Mouse (Mus musculus) kidney, embryonic 14.5 days (tissue): ENCODE measurements around the gene Cyp2d11. TPM values are rescaled to one million over a fixed set of nuclear protein-coding genes. Genes with fewer than 3 reads are reported as not detected.
"Not testable (repeated sequence)": the region's sequence is repeated elsewhere in the genome, so short reads cannot be mapped to it uniquely, and the experiment has no call there.

Experiments
- ATAC-seq: fragments of 200-750 bp; cut with Nextera tagmentation; 2 replicates; pipeline ENCODE4 v1.8.0; 2017; ENCODE audit warnings: moderate number of reproducible peaks, mild to moderate bottlenecking, moderate TSS enrichment, moderate library complexity; ENCODE audit not compliant: low FRiP score, low TSS enrichment
- H3K27ac ChIP-seq: fragments of 300-500 bp; sonication (generic); 2 replicates; pipeline ENCODE4 v1.5.1; 2014; ENCODE audit warnings: low read depth, mild to moderate bottlenecking, low read length, moderate library complexity, mixed read lengths
- H3K27me3 ChIP-seq: fragments of 300-500 bp; sonication (generic); 2 replicates; pipeline ENCODE4 v1.6.1; 2014; ENCODE audit warnings: mild to moderate bottlenecking, low read length; ENCODE audit not compliant: control insufficient read depth, insufficient read depth
- H3K36me3 ChIP-seq: fragments of 300-500 bp; sonication (generic); 2 replicates; pipeline ENCODE4 v1.6.1; 2014; ENCODE audit warnings: low read length, mixed read lengths; ENCODE audit not compliant: control insufficient read depth, insufficient read depth
- H3K4me1 ChIP-seq: fragments of 300-500 bp; sonication (generic); 2 replicates; pipeline ENCODE4 v1.6.1; 2014; ENCODE audit warnings: low read length, mixed read lengths; ENCODE audit not compliant: control insufficient read depth, insufficient read depth
- H3K4me2 ChIP-seq: fragments of 300-500 bp; sonication (generic); replicated peaks from 2 replicates; pipeline ENCODE4 v1.6.1; 2014; ENCODE audit warnings: low read depth, mild to moderate bottlenecking, low read length
- H3K4me3 ChIP-seq: fragments of 300-500 bp; sonication (generic); 2 replicates; pipeline ENCODE4 v1.5.1; 2014; ENCODE audit warnings: mild to moderate bottlenecking, low read length
- H3K9ac ChIP-seq: fragments of 300-500 bp; sonication (generic); 2 replicates; pipeline ENCODE4 v1.6.1; 2014; ENCODE audit warnings: low read depth, mild to moderate bottlenecking, low read length, moderate library complexity
- H3K9me3 ChIP-seq: fragments of 300-500 bp; sonication (generic); 2 replicates; pipeline ENCODE4 v1.6.1; 2016; ENCODE audit warnings: low read length; ENCODE audit not compliant: control insufficient read depth
- WGBS: fragments of 180-500 bp; shearing (Covaris S2); extraction: QIAGEN DNeasy Blood & Tissue Kit; methylation state at CpG from one replicate; pipeline ENCODE4 v1.1.7; 2014; 5-methylcytosine and 5-hydroxymethylcytosine counted together
- polyA plus RNA-seq: library from polyadenylated mRNA; unstranded; fragments of >200 nt; fragmentation: Nextera tagmentation; extraction: Ambion mirVana; gene quantifications from 2 replicates; pipeline ENCODE4 v1.2.1, GENCODE M21; 2014

The Cyp2d11 gene
- polyA plus RNA-seq, 1 experiment from 2014 or later: not detected

DNA sequence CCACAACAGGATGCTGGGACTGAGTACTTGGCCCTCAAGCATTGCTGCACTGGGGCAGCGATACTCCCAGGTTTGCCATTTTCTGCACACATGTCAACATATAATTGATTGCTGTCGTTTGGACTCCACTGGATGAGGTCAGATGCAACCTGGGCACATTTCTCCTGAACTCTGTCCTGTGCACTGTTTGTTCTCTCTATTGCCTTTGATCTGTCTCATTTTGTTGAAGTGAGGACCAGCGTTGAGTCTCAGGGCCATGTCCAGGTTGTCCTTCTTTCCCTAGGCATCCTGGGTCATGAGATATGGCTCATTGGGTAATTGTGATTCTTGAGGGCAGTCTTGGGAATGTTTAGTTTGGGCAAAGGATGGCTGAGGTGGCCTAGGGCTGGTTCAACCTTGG is 2.1 kb upstream of the Cyp2d11 start:
- H3K9ac ChIP-seq, H3K27ac ChIP-seq, H3K4me2 ChIP-seq, H3K4me3 ChIP-seq, ATAC-seq, H3K27me3 ChIP-seq, H3K9me3 ChIP-seq, H3K36me3 ChIP-seq, H3K4me1 ChIP-seq: not testable (repeated sequence)
- 83% methylated on average over 3 of the region's 3 CpGs for WGBS

DNA sequence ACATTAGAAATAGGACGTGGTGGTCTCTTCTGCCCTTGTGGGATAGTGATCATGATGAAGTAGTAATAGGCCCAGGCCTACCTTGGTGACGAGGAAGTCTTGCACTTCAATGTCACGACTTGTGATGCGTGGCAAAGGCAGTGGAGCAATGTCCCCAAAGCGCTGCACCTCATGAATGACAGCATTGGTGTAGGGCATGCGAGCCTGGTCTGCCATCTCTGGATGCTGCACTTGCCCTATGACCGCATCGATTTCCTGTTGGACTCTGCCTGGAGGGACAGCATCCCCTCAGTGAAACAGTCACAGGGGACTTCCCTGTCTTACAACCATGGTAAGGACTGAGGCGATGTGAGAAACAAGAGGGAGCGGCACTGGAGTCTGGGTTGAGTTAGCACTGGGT is 3.9 kb downstream of the Cyp2d11 start:
- not testable (repeated sequence) for H3K9me3 ChIP-seq, ATAC-seq, H3K4me1 ChIP-seq, H3K4me2 ChIP-seq, H3K27me3 ChIP-seq, H3K36me3 ChIP-seq, H3K9ac ChIP-seq, H3K27ac ChIP-seq, H3K4me3 ChIP-seq
- 86% methylated on average over 10 of the region's 10 CpGs for WGBS

DNA sequence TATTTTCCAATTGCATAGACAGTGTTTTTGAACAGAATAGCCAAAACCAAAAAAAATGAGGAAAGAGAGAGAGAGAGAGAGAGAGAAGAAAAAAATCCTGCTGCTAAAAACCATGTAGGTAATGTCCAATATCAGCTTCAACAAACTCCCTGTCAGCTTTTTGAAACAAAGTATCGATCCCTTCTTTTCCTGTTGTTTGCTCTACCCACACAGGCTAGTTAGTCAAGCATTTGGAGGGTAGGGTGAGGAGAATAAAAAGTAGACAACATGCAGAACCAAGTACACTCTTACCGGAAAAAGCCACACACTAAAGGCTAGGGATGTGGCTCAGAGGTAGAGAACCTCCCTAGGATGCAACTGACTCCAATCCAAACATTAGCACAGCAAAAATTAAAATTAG is 8.1 kb downstream of the Cyp2d11 start:
- H3K4me1 ChIP-seq: peaks cover 3% of the 10 kb centered on the region; the same call in 1 of the 2 replicates
- WGBS: 90% methylated on average over 2 of the region's 2 CpGs
- ATAC-seq: no peak
- H3K9me3 ChIP-seq: no peaks in the 10 kb centered on the region; the same call in 1 of the 2 replicates
- H3K4me2 ChIP-seq: no peak overlapping the region
- no peaks in the 10 kb centered on the region for H3K36me3 ChIP-seq
- H3K9ac ChIP-seq: no peak overlapping the region
- no peak overlapping the region for H3K4me3 ChIP-seq
- no peak overlapping the region for H3K27ac ChIP-seq
- H3K27me3 ChIP-seq: no peaks in the 10 kb centered on the region

DNA sequence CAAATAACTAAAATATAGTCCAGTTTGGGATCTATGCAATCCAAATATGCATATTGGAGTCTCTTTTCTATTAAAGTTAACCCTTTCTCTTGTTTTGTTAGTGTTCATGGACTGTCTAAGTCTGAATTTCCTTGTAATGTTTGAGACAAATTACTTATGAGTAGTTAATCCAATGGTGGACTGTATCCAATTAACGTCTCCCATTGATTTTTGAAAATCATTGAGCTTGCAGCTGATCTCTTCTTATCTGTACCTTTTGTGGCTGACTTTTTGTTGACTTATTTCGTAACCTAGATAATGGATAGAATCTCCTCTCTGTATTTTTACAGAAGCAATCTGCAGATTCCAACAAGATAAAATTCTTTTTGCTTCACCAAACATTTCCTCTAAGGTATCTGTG is 11.4 kb downstream of the Cyp2d11 start:
- no peaks in the 10 kb centered on the region for H3K27me3 ChIP-seq
- H3K27ac ChIP-seq: no peak overlapping the region
- 88% methylated on average over 2 of the region's 2 CpGs for WGBS
- H3K4me1 ChIP-seq: peaks cover 12% of the 10 kb centered on the region; the same call in 1 of the 2 replicates
- no peaks in the 10 kb centered on the region; the same call in 1 of the 2 replicates for H3K9me3 ChIP-seq
- H3K9ac ChIP-seq: no peak overlapping the region
- no peak overlapping the region for H3K4me3 ChIP-seq
- H3K4me2 ChIP-seq: no peak overlapping the region
- ATAC-seq: no peak
- H3K36me3 ChIP-seq: no peaks in the 10 kb centered on the region

DNA sequence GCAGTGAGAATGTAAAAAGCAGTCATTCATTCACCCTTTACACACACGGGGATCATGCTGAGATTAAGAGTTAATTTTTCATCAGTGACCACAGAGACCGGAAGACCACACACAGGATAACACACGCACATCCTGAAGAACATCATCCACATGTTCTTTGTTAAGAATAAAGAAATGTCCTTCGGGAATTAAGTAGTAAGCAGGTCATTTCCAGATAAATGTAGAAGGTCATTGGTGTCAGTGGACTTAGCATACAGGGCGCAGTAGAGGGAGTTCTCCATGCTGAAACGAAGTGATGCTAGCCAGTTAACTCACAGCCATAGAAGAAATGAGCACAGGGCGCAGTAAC is 13.1 kb downstream of the Cyp2d11 start:
- no peak overlapping the region for H3K9ac ChIP-seq
- 32% methylated on average over 7 of the region's 7 CpGs for WGBS
- peak overlapping the region; percentile 65; the same call in 1 of the 2 replicates for H3K27ac ChIP-seq

DNA sequence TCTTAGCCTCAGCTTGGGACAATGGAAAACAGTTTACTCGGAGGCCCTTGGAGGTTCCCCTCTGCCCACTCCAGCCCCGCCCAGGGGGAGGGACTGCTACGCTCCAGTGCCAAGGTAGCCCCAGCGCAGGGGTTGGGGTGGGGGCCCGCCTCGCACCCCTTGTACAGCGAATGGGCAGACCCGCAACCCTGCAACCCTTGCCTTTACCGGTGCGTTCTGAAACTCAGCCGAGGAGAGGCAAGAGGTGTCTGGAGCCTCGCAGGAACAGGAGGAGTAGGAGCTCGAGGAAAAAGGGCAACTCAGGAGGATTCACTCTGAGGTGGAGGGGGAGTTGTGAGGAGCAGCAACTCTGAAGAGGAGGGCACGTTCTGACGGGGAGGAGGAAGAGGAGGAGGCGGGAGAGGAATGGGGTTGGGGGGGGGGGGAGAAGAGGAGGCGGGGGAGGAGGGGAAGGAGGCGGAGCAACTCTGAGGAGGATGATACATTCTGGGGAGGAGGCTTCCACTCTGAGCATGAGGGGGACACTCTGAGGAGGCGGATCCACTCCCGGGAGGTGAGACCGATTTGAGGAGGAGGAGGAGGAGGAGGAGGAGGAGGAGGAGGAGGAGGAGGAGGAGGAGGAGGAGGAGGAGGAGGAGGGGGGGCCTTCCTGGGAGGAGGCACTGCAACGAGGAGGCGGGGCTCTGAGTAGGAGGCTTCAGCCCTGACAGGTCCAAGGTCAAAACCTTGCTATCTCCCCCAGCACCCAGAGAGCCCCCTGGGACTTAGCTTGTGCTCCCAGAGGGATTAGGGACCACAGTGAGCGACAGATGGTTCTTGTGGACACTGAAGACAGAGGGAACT is 13.7 kb downstream of the Cyp2d11 start, which contains the start of gene Cyp2d22:
Cyp2d22 (minus strand) TSS at position 390 of the 843 bp plus-strand sequence.
- 2% methylated on average over 20 of the region's 24 CpGs for WGBS
- H3K9ac ChIP-seq: peak within 1 kb of the TSS; percentile 36; the same call in 1 of the 2 replicates
- peak within 1 kb of the TSS; percentile 65; the same call in 1 of the 2 replicates for H3K27ac ChIP-seq
- H3K4me2 ChIP-seq: peak within 1 kb of the TSS; percentile 45
- H3K9me3 ChIP-seq: no peaks in the 10 kb centered on the region; the same call in 1 of the 2 replicates
- peak; percentile 88 for ATAC-seq
- H3K4me1 ChIP-seq: peaks cover 12% of the 10 kb centered on the region; the same call in 1 of the 2 replicates
- no peaks in the 10 kb centered on the region for H3K27me3 ChIP-seq
- peak within 1 kb of the TSS; percentile 33 for H3K4me3 ChIP-seq
- H3K36me3 ChIP-seq: no peaks in the 10 kb centered on the region

More for the DNA sequence above, 13.1 kb downstream of the Cyp2d11 start:
- no peaks in the 10 kb centered on the region; the same call in 1 of the 2 replicates for H3K9me3 ChIP-seq
- no peaks in the 10 kb centered on the region for H3K27me3 ChIP-seq
- peak overlapping the region; percentile 45 for H3K4me2 ChIP-seq
- no peak for ATAC-seq
- H3K4me3 ChIP-seq: peak overlapping the region; percentile 33
- H3K36me3 ChIP-seq: no peaks in the 10 kb centered on the region
- H3K4me1 ChIP-seq: peaks cover 12% of the 10 kb centered on the region; the same call in 1 of the 2 replicates

DNA sequence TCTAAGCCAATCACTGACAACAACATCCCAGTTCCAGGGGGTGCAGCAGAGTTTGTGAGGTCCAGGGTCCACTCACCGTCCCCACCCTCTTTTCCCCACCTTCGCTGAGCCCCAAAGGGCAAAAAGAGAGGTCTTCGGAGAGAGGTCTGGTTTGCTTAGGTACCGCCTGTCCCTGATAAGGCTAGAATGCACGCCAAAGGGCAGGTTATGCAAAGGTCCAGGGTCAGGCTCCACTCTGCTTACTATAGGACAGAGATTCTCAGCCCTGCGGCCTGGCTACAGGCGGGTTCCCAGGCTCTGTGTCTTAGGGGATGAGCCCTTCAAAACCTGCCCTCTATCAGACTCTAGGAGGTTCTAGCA is 14.3 kb downstream of the Cyp2d11 start:
- Histone ChIP-seq H3K9me3 (no peaks in the 10 kb centered on the region; the same call in 1 of the 2 replicates), H3K36me3 (no peaks in the 10 kb centered on the region), H3K4me3 (peak overlapping the region; percentile 33), H3K27ac (peak overlapping the region; percentile 63; the same call in 1 of the 2 replicates), H3K9ac (peak overlapping the region; percentile 36; the same call in 1 of the 2 replicates), H3K4me2 (peak overlapping the region; percentile 45), H3K4me1 (peaks cover 12% of the 10 kb centered on the region; the same call in 1 of the 2 replicates), H3K27me3 (no peaks in the 10 kb centered on the region)
- 27% methylated on average over 7 of the region's 7 CpGs for WGBS
- no peak; the same call in 1 of the 2 replicates for ATAC-seq

DNA sequence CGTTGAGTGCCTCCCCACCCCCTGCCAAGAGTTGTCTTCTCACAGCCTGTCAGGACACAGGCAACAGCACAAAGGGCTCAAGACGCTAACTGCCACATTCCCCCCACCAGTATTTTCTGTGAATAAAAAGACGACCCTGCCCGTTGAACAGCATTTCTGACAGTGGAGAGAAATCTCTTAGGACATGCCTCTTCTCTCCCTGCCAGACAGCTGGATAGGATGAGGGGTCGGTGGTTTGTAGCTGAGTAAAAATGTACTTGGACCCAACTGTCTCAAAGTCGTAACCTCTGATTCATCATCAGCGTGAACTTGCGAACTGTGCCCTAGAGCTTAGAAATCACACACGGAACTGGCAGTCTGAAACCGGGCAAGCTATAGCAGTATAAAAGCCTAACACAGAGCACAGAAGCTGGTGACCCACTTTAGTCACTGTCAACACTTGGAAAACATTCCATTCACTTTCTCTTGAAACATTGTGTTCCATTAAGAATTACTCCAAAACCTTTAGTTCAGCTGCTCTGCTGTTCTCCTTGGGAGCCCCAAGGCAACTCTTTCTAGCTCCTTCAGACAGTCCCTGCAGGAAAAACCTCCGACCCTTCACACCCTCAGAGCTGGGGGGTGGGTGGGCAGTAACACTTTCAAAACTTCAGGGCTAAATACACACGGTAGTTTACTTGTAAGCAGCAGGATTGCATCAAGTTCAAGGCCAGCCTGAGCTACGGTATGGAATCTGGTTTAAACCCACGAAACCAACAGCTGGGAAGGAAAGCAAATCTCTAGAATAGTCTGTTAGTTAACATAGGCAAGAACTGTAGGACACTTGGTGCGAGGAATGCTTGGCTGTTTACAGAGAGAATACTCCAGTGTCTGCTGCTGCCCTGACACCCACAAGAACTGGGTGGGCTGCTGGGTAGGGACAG is 15.3 kb downstream of the Cyp2d11 start:
- peak overlapping the region; percentile 63; the same call in 1 of the 2 replicates for H3K27ac ChIP-seq
- H3K9ac ChIP-seq: no peak overlapping the region
- H3K36me3 ChIP-seq: no peaks in the 10 kb centered on the region
- H3K27me3 ChIP-seq: no peaks in the 10 kb centered on the region
- WGBS: 40% methylated on average over 15 of the region's 15 CpGs
- H3K4me3 ChIP-seq: peak overlapping the region; percentile 1; the same call in 1 of the 2 replicates
- peaks cover 12% of the 10 kb centered on the region; the same call in 1 of the 2 replicates for H3K4me1 ChIP-seq
- H3K4me2 ChIP-seq: peak overlapping the region; percentile 45; the same call in 1 of the 2 replicates
- no peaks in the 10 kb centered on the region; the same call in 1 of the 2 replicates for H3K9me3 ChIP-seq
- ATAC-seq: no peak
